Mouse (Mus musculus) T-helper 2 cell (primary cell): ENCODE results near the gene Nsfl1c.

Source experiments
- in situ Hi-C: fragments of 300-600 bp; cut with MboI, MseI; formaldehyde crosslinking; loops from one replicate; pipeline ENCODE4 v1.15.1; 2025; ENCODE audit warnings: high pct_unique_total_duplicates

The Nsfl1c gene

DNA sequence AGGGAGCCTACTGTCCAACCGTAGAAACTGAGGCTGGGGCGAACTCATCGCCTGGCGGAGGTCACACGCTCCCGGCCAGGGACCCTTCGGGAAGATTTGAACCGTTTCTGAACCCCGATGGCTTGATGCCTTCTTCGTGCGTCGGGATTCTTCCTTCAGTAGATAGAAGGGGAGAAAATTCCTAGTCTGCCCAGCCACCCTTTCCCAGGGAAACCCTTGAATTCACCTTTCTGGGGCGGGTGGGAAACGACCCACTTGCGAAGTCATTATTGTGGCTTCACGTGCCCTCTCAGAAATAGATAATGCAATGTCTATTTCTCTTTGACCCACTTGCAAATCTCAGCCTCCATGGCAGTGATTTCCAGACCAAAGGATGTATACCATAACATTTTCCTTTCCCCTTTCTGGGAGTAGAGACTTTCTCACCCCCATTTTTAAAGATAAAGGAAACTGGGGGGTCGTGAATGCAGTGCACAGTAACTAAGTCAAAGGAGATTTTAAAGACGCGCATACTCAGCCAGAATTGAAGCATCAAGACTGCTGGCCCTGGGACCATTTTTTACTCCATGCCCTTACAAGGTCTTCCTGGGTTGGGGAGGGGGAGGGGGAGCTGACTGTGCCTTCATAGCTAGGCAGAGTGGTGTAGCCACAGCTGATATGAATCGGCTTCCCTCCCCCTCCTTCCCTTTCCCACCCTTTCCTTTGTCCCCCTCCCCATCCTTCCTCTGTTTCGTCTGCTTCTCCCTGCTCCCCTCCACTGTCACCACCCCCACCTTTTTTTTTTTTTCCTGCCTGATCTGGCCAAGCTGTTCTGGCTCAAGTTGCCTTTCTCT is 49.3 kb downstream of the Nsfl1c start:
- in situ Hi-C loops, result loop anchor here (5.0 kb wide), 1 partner anchor 559 kb away; no protein-coding TSS in a partner anchor

DNA sequence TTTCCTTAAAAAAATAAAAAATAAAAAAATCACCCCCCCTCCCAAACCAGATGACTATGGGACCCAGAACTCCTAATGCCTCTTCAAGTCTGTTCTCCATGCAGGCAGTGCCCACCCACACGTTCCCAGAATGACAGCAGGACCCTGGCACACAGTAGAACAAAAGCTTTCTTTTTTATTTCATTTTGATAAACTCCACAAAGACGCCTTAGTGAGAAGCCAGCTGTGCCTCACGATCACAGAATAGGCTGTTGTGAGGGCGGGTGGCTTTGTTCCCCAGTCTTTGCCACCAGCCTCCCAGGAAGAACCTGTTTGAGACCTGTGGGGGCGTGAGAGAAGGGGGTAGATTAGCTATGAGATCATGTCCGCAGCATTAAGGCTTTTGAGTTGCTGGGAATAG is 50.7 kb downstream of the Nsfl1c start:
- in situ Hi-C loops, result loop anchor here (5.0 kb wide), 1 partner anchor 558 kb away; no protein-coding TSS in a partner anchor

- in situ Hi-C loops, result no loop called here
Measured at GRCm38 (mm10) chr2:151546571-151546970, 52.6 kb downstream of the Nsfl1c start.

- in situ Hi-C loops, result loop anchor here (5.0 kb wide), 1 partner anchor 42 kb away; no protein-coding TSS in a partner anchor
Measured at GRCm38 (mm10) chr2:151549615-151550121, 55.7 kb downstream of the Nsfl1c start.
